Mouse (Mus musculus) right cerebral cortex, postnatal 10 days (tissue): ENCODE data around the gene Vmn1r219.
"Not testable (repeated sequence)": the region's sequence is repeated elsewhere in the genome, so short reads cannot be mapped to it uniquely, and the experiment has no call there.

Experiments
- DNase-seq, 2 experiments: peaks; one replicate each; pipeline ENCODE4 v3.0.0; 2021; ENCODE audit warnings: low spot score in 2 of 2

Vmn1r219 gene

DNA sequence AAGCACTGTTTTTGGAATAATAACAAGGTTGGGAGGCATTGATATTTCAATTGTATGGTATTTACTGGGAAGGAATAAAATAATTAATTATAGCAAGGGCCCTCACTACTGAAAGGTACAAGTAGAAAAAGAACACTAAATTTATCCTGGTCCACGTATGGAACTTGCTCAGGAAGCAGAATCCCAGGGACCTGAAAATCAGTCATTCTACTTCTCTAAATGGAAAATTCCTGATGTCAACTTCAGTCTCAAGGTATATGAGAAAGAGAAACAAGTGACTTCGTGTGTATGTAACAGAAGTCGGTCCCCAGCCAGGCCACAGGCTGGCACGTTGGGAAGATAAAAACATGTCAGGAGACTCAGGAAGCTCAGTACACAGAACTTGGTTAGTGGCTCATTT is at the start of gene Vmn1r219:
TSS of gene Vmn1r219 (plus strand) at position 301 of the 400 bp plus-strand sequence.
- DNase-seq: no peak

DNA sequence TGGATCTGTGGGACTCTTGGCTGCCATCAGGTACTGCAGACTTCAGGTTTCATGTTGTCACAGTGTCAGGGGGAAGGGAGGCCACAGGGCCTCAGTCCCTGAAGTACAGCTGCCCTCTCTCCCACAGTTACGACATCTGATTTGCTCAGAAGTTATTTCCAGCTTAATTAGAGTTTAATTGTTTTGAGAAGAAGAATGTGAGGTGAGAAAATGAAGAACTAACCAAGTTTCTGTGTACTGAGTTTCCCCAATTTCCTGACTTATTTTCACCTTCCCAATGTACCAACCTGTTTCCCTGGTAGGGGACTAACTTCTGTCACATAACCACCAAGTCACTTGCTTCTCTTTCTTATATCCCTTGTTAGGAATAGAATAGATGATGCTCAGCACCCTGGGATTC is 41.0 kb upstream of the Vmn1r219 start, which contains the start of gene Vmn1r217:
TSS of gene Vmn1r217 (minus strand) at position 101 of the 400 bp plus-strand sequence.
- not testable (repeated sequence) for DNase-seq

DNA sequence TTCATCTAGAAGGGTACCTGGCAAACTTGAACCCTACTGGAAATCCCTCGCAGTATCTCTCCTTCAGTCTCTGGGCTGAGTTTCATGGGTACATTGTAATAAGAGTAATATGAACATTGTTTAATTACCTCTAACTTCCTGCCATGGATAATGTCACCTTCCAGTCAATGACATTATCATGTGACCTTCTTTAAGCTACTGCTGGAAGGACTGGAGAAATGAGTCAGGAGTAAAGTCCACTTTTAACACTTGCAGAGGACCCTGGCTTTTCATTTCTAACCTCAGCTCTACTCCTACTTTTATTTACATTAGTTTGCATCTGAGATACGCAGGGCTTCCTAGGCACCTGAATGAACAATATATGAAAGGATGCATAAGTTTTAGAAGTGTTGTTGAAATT is 38.5 kb upstream of the Vmn1r219 start:
- DNase-seq: no peak

DNA sequence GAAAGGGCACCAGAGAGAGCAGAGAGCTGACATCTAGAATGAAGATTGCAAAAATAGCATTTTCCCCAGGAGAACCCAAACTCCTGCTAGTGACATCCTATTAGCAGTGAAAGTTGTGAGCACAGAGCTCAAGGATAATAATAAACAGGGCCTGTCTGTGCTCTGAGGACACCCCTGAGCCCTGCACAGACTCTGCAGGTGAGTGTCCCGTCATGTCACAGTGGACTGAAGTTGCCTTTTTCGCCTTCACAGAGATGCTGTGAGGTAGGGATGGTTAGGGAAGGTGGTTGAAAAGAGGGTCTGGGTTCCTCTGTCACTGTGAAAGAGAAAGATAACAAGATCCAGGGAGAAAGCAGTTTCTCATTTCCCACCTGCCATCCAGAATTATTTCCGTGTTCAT is 26.0 kb upstream of the Vmn1r219 start, which contains the start of gene Vmn1r218:
TSS of gene Vmn1r218 (plus strand) at position 57 of the 400 bp plus-strand sequence.
- DNase-seq: no peak

DNA sequence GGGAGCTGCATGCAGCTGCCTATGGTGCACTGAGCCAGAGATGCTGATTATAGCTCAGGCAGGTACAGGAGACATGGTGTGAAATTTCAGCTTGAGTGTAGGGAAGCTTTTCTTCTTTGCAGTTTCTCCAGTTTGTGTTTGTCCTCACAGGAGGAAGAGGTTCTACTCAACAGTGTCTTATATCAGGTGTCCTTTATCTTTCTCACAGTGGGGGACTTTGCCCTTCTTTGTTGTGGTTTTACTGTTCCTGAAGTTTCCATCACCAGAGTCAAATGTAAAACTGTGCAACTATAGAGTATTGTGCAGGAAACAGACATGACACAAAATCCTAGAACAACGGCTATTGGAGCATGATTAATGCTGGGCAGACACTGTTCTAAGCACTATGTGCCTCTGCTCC is 25.6 kb upstream of the Vmn1r219 start:
- no peak for DNase-seq

DNA sequence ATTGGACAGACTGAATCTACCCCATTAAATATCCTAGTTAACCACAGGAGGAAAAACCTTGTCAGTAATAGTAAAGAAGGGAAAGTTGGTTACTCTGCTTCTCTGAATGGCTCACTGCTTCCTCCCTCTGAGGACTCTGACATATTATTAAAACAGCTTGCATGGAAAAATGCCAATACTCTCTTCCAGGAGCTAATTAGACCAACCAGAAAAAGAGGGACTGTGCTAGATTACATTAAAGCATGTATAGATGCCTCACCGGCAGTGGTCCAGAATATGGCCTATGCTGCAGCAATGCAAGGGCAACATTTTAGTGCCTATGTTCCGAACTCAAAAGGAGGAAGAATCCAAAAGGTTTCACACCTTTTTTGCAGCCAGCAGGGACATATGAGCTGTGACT is 20.2 kb upstream of the Vmn1r219 start:
- DNase-seq: no peak

DNA sequence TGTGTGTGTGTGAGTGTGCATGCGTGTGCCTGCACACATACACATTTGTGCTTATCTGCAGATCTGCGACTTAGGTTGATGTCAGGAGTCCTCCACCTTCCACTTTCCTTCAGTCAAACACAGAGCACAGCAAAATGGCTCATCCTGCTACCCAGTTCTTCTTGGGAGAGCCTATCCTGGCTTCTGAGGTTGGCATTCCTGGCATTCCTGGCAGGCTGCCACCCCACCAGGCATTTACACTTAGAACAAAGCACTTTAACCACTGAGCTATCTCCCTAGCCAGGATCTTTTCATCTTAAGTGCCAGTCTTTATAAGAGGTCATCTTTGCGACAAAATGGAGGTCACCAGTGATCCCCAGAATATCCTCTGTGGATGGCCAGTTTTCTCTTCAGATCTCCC is 1.3 kb upstream of the Vmn1r219 start:
- DNase-seq: no peak

DNA sequence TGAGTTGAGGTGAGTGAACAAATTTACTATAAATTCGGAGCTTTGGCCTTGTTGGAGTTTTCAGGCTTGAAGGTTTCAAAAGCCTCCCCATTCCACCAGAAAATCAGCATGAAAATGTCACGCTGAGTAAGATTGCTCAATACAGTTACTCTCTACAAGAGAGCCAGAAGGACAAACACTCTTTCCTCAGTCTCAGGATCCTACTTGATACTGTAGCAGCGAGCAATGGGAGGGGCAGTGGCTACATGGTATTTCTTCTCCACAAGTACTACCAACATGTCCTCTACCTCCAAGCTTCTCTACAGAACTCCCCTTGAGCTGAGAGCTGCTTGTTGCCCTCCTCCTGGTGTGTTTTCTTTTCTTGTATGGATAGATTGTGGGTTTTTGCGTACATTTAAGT is 7.4 kb downstream of the Vmn1r219 start:
- not testable (repeated sequence) for DNase-seq

DNA sequence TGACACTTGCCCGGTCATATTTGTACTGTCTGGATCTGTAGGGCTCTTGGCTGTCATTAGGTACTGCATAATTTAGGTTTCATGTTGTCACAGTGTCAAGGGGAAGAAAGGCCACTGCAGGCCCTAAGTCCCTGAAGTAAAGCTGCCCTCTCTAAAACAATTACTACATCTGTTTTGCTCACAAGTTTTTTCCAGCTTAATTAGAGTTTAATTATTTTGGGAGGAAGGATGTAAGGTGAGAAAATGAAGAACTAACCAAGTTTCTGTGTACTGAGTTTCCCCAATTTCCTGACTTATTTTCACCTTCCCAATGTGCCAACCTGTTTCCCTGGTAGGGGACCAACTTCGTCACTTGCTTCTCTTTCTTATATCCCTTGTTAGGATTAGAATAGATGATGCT is 28.8 kb downstream of the Vmn1r219 start, which contains the start of gene Vmn1r220:
TSS of gene Vmn1r220 (minus strand) at position 101 of the 400 bp plus-strand sequence.
- no peak for DNase-seq

DNA sequence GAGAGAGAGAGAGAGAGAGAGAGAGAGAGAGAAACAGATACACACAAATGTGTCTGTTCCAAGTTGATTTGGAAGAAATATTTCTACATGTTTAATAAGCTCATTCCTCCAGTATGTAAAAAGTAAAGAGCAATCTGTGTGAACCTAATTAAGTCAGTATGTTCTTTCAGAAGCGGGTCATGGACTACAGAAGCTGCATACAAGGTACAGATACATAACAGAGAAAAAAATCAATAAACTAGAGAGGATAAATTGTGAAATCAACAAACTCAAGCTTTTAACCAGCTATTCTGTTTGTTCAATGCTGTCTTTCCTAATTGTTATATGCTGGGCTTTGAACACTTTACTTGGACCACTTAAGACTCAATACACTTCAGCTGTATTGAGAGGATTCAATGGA is 44.8 kb downstream of the Vmn1r219 start:
- not testable (repeated sequence) for DNase-seq

DNA sequence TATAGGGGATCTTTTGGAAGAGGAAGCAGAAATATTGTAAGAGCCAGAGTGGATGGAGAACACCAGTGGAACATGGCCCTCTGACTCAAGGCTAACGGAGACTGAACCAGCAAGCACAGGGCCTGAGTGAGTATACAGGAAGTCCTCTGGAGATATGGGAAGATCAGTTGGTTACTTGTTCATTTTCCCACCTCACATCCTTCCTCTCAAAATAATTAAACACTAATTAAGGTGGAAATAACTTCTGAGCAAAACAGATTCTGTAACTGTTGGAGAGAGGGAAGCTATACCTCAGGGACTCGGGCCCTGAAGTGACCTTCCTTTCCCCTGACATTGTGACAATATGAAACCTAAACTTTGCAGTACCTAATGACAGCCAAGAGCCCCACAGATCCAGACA is 54.7 kb downstream of the Vmn1r219 start, which contains the start of gene Vmn1r221:
TSS of gene Vmn1r221 (plus strand) at position 301 of the 400 bp plus-strand sequence.
- DNase-seq: not testable (repeated sequence)
